ENCODE assay signal across 12 mouse cellular contexts in the genomic region with DNA sequence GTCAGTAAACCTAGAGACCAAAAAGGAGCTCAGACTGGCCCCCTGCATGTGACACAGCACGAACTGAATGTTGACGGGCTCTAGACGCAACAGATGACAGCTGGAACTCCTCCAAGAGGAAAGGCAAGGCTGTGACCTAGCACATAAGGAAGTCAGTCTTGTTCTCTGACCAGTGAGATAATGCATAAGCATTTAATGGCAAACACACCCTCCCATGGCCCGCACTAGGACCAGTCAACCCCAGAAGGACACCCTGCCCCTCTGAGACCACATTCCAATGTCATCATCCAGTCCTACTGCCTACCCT. TPM values are rescaled to one million over a fixed set of nuclear protein-coding genes. Genes with fewer than 3 reads are reported as not detected.
DNase-seq lines count a peak whose midpoint lies in the region; ATAC-seq and TF ChIP-seq lines count a peak whose summit lies in the region.
"Had no signal": no experiment of that assay in that cellular context is flagged by ENCODE, and none has a peak within 500 bp of the region (broad histone marks: within the 10 kb centered on the region; RNA-seq: fewer than 3 reads in every experiment).

No protein-coding gene starts in this region.

- H3K27ac ChIP-seq in liver, postnatal 0 days (ENCODE audit: low read depth), result peak overlapping the region; percentile 17
- peak overlapping the region; percentile 4; the same call in 1 of the 2 replicates for H3K27ac ChIP-seq in stomach, embryonic 16.5 days (ENCODE audit: low read length)
- no peak overlapping the region for H3K27ac ChIP-seq in forebrain, embryonic 12.5 days

- H3K9ac ChIP-seq in liver, postnatal 0 days (replicated peaks), result no peak overlapping the region
- no peak overlapping the region for H3K9ac ChIP-seq in stomach, embryonic 16.5 days (ENCODE audit: low read length)
- no peak overlapping the region for H3K9ac ChIP-seq in forebrain, embryonic 12.5 days
- H3K9ac ChIP-seq: limb, embryonic 15.5 days had no signal

- peak; percentile 60 for DNase-seq in cerebellum, adult 9-10 months
- peak; percentile 17 for DNase-seq in ovary, adult 18-20 months (ENCODE audit: low spot score)
- no peak for DNase-seq in ovary, postnatal 14 days (ENCODE audit: low spot score)
- DNase-seq in liver, postnatal 0 days, result peak; percentile 29
- no peak for DNase-seq in left cerebral cortex, adult 11 months (ENCODE audit: low spot score)
- DNase-seq: cerebellum, adult 11-12 months; right cerebral cortex, adult 18-20 months; thymus, adult 18-20 months had no signal

- H3K9me3 ChIP-seq in liver, postnatal 0 days (ENCODE audit: low read length), result no peaks in the 10 kb centered on the region
- H3K9me3 ChIP-seq in stomach, embryonic 16.5 days (replicated peaks; ENCODE audit: control insufficient read depth, low read length), result no peaks in the 10 kb centered on the region
- no peaks in the 10 kb centered on the region for H3K9me3 ChIP-seq in forebrain, embryonic 12.5 days
- H3K9me3 ChIP-seq: limb, embryonic 15.5 days had no signal

- no peak for TF ChIP-seq EP300 in liver, postnatal 0 days (IDR thresholded peaks at IDR 0.05; ENCODE audit: low read depth)

- ATAC-seq in cerebellum, adult (ENCODE audit: insufficient number of reproducible peaks, low FRiP score, low TSS enrichment), result no peak
- ATAC-seq in liver, postnatal 0 days, result no peak
- ATAC-seq in stomach, embryonic 16.5 days (ENCODE audit: insufficient read depth, low FRiP score), result no peak; the same call in 1 of the 2 replicates
- no peak for ATAC-seq in forebrain, embryonic 12.5 days (ENCODE audit: low FRiP score)

- no peak for TF ChIP-seq CTCF in liver, postnatal 0 days (IDR thresholded peaks at IDR 0.05; ENCODE audit: low read depth)

- WGBS in liver, postnatal 0 days (ENCODE audit: insufficient replicate concordance), result 37% methylated on average over 4 of the region's 4 CpGs
- WGBS in stomach, embryonic 16.5 days, result 28% methylated on average over 4 of the region's 4 CpGs
- 85% methylated on average over 4 of the region's 4 CpGs for WGBS in forebrain, embryonic 12.5 days

- no peaks in the 10 kb centered on the region for H3K36me3 ChIP-seq in liver, postnatal 0 days (replicated peaks; ENCODE audit: insufficient read depth, low read length)
- no peaks in the 10 kb centered on the region for H3K36me3 ChIP-seq in stomach, embryonic 16.5 days (ENCODE audit: control insufficient read depth, insufficient read depth, low read length)
- H3K36me3 ChIP-seq in forebrain, embryonic 12.5 days (replicated peaks), result no peaks in the 10 kb centered on the region
- H3K36me3 ChIP-seq: limb, embryonic 15.5 days had no signal

- H3K27me3 ChIP-seq in liver, postnatal 0 days (ENCODE audit: insufficient read depth, low read length), result no peaks in the 10 kb centered on the region
- no peaks in the 10 kb centered on the region for H3K27me3 ChIP-seq in stomach, embryonic 16.5 days (ENCODE audit: control insufficient read depth, insufficient read depth, low read length)
- peaks cover 9% of the 10 kb centered on the region for H3K27me3 ChIP-seq in forebrain, embryonic 12.5 days
- H3K27me3 ChIP-seq: limb, embryonic 15.5 days had no signal

- no peak overlapping the region for H3K4me3 ChIP-seq in liver, postnatal 0 days (ENCODE audit: low read depth, low read length)
- H3K4me3 ChIP-seq in stomach, embryonic 16.5 days (replicated peaks; ENCODE audit: low read length), result no peak overlapping the region
- no peak overlapping the region for H3K4me3 ChIP-seq in forebrain, embryonic 12.5 days (replicated peaks)

- peaks cover 29% of the 10 kb centered on the region for H3K4me1 ChIP-seq in liver, postnatal 0 days (ENCODE audit: insufficient read depth)
- peaks cover 7% of the 10 kb centered on the region; the same call in 1 of the 2 replicates for H3K4me1 ChIP-seq in stomach, embryonic 16.5 days (ENCODE audit: control insufficient read depth, insufficient read depth, low read length)
- peaks cover 17% of the 10 kb centered on the region for H3K4me1 ChIP-seq in forebrain, embryonic 12.5 days

- H3K4me2 ChIP-seq in liver, postnatal 0 days (ENCODE audit: low read depth, low read length), result no peak overlapping the region
- H3K4me2 ChIP-seq in stomach, embryonic 16.5 days (ENCODE audit: low read depth, low read length), result no peak overlapping the region
- H3K4me2 ChIP-seq in forebrain, embryonic 12.5 days, result no peak overlapping the region

RNA-seq across cellular contexts. Expression of a gene that starts 1.1 kb away (rescaled TPM):
- polyA plus RNA-seq in liver, postnatal 0 days (2015; fragmentation: Nextera tagmentation; extraction: Ambion mirVana), result 9.9 and 11.3 TPM in 2 replicates
- polyA plus RNA-seq in stomach, embryonic 16.5 days (2015; fragmentation: Nextera tagmentation; extraction: Ambion mirVana), result 13.1 and 15.2 TPM in 2 replicates
- 10.5 and 10.7 TPM in 2 replicates for polyA plus RNA-seq in forebrain, embryonic 12.5 days (2016; fragmentation: Nextera tagmentation; extraction: Ambion mirVana)

Comparison
In these comparisons a context has a peak if more than half of its experiments do, and no peak if none do; other contexts are left out.
1. DNase-seq: peak in cerebellum, adult 9-10 months (single experiment), ovary, adult 18-20 months (single experiment) and liver, postnatal 0 days (single experiment); none in ovary, postnatal 14 days (single experiment) and left cerebral cortex, adult 11 months (single experiment).